Mouse (Mus musculus) hindlimb bud, embryonic 11.5 days (tissue): ENCODE results near the gene Klf9.

Experiments used
- DNase-seq: peaks from one replicate; pipeline ENCODE4 v3.0.0-alpha.2; 2012; ENCODE audit warnings: low read depth, low spot score; ENCODE audit errors: extremely low spot score

The Klf9 gene

DNA sequence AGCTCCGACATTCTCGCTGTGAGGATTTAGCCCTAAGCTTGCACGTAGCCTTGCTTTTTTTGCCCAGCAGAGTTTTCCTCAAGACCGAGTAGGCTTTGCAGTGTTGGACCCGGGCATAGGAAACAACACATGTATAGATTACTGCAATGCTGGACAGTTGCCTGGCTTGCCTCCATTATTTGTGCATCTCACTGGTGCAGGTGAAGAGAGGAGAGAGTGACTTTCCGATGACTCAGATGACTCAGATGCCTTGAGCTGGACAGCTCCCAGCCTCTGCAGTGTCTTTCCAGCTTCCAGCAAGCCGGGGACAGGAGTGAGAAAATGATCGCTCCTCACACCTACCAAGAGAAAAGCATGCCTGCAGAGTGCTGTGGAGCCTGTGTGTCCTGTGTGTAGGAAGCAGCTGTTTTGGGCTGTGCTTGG lies 21.4 kb downstream of the Klf9 start:
- DNase-seq, result no peak

- no peak for DNase-seq
Observed at GRCm38 (mm10) chr19:23162877-23163276, 21.9 kb downstream of the Klf9 start.

GRCm38 (mm10) chr19:23163361-23163760 lies 22.3 kb downstream of the Klf9 start:
- no peak for DNase-seq

DNA sequence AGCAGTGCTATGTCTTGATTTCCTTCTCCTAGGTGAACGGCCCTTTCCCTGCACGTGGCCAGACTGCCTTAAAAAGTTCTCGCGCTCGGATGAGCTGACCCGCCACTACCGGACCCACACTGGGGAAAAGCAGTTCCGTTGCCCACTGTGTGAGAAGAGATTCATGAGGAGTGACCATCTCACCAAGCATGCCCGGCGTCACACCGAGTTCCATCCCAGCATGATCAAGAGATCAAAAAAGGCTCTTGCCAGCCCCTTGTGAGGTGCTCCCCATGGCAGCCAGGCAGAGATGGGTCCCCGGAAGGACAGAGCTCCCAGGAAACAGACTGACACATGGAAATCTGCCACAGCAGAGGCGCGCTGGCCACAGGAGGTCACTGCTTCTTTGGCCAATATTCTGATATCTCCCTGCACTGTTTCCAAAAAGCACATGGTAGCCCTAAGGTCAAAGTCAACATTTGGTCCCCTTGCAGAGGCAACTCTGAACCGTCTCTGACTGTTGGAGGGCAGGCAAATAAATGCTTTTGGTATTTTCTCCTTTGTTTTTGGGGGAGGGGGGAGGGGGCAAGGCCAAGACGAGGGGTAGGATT lies 23.7 kb downstream of the Klf9 start:
- no peak for DNase-seq

GRCm38 (mm10) chr19:23166550-23167284 lies 25.7 kb downstream of the Klf9 start:
- DNase-seq, result no peak

DNA sequence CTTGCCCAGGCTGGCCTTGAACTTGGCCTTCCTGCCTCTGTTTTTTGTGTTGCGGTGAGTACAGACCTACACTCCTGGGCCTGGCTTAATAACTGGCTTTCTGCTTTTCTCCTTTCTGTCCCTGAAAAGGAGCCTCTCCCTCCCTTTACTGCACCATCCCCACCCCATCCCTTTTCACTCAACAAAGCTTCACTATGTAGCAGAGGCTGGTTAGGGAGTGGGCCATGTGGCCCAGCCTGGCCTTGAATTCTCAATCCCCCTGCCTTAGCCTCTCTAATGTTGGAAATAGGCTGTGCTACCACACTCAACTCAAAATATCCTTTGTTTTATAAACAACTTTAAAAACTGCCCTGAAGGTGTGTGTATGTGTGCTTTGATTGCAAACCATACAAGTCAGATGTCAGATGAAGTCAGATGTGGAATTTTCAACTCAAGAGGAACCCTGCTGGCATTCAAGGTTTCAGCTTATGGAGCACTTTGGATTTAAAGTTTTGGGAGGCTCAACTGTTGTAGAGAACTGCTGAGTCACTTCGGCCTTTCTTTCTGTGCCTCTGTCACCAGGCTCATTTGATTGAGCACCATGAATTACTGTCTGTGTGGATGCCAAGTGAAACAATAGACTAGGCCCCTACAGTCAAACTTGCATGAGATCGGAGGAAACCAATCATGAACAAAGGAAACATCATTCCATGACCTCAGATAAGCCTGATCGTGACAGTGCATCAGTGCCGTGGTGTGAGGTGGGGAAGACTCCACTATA lies 28.1 kb downstream of the Klf9 start:
- DNase-seq, result no peak

DNA sequence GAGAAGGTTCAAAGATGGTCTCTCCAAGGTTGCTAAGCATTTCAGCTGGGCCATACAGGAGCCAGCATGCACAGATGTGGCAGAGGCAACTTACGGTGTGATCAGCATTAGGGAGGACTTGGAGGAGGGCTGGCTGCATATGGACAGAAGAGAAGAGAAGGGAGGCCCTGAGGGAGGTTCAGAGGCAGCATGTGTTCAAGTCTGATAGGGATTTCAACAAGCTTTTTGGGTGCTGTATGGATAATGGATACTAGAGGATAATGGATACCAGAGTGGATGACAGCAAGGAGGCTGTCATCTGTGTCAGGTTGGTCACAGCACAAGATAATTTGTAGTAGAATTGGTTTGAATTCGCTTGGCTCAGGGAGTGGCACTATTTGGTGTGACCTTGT lies 28.6 kb downstream of the Klf9 start:
- DNase-seq, result no peak

DNA sequence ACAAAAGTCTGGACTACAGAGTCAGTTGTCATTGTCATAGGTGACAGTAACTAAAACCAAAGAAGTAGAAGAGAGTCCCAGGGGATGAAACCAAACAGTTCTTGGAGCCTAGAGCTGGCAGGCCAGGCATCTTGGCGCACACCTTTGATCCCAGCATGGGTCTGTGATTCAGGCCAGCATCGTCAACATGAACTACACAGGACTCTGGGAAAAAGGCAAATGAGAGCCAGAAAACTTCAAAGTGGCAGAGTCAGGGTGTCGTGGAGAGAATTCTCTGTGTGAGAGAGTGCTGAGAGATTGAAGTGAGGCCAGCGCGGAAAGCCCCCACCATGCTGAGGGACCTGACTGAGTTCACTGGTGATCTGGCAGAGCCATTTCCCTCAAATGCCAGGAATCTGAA lies 29.4 kb downstream of the Klf9 start:
- no peak for DNase-seq

- no peak for DNase-seq
Observed at GRCm38 (mm10) chr19:23171136-23171535, 30.1 kb downstream of the Klf9 start.

GRCm38 (mm10) chr19:23175090-23175489 lies 34.1 kb downstream of the Klf9 start:
- no peak for DNase-seq

DNA sequence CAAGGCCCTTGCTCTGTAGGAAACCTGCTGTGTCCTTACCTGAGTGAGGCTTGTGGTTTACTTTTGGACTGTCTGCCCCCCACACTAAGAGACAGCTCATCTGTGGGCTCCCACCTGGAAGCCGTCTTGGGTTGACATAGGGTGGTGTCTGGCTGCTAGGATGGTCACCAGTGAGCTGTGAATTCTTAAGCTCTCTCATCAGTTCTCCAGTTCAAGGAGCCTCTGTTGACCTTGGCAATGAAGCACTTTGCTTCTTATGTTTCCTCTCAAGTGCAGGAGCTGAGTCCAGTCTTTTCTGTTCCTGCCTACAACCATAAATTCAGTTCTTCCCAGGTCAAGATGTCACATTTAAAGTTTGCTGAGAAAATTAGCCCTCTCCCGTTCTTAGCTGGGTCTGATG lies 34.5 kb downstream of the Klf9 start:
- DNase-seq, result no peak

DNA sequence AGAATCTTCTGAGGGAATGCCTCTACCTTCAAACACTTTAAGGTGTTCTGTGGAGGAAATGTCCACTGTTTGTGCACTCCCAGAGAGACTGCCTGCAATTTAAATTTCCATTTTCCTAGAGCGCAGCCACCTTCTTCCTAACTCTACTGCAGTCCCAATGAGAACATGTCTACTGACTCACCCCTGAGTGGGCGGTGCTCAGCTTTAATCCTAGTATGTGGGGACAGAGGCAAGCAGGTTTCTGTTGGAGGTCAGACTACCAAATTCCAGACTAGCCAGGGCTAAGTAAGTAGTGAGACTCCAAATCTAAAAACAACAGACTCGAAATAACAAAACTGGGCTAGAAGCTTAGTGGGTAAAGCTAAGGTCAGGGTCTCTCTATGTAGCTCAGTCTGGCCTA lies 37.5 kb downstream of the Klf9 start:
- DNase-seq, result no peak

- no peak for DNase-seq
Observed at GRCm38 (mm10) chr19:23183493-23183892, 42.5 kb downstream of the Klf9 start.

DNA sequence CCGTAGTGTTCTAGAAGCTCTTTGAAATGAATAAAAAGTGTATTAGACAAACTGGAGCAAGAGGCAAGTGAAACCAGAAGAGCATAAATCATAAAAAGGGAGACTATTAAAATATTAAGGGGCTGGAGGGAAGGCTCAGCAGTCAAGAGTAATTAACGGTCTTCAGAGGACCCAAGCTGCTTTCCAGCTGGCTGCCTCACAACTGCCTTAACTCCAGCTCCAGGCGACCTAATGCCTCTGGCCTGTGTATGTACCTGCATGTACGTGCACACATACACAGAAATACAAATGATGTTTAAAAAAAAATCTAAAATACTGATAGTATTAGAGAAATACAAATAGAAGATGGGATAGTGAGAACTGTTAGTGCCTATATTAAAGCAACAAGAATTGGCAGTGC lies 43.0 kb downstream of the Klf9 start:
- no peak for DNase-seq

GRCm38 (mm10) chr19:23187732-23188131 lies 46.7 kb downstream of the Klf9 start:
- DNase-seq, result no peak

DNA sequence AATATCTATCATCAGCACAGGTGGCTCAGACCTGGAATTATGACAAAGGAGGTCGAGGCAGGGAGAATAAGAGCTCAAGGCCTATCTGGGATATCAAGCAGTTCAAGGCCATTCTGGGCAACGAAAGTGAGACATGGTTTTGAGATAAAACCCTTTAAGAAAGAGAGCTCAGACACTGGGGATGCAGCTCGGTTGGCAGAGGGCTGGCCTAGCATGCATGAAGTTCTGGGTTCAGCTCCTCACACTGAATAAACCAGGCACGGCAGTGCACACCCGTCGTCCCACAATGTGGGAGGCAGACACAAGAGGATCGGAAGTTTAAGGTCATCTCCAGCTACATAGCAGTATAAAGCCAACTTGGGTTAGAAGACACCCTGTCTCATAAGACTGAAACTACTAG lies 48.0 kb downstream of the Klf9 start:
- no peak for DNase-seq

- DNase-seq, result no peak
Observed at GRCm38 (mm10) chr19:23189744-23190143, 48.7 kb downstream of the Klf9 start.

DNA sequence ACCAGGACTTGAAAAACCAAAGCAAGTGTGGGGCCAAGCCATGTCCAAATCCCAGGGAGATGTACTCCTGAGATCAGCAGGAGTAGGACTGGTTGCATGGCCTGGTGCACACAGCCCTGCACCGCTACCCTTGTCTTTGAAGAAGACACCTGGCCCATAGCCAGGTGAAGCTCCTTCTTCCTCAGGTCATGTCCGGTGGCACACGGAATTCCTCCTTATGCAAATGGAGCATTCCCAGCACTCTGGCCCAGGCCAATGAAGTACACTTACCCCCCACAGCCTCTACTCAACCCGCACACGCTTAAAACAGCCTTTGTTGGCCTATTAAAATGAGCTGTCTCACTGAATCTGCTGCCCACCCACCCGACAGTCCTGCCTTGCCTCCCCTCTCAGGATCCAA lies 50.5 kb downstream of the Klf9 start:
- DNase-seq, result no peak

DNA sequence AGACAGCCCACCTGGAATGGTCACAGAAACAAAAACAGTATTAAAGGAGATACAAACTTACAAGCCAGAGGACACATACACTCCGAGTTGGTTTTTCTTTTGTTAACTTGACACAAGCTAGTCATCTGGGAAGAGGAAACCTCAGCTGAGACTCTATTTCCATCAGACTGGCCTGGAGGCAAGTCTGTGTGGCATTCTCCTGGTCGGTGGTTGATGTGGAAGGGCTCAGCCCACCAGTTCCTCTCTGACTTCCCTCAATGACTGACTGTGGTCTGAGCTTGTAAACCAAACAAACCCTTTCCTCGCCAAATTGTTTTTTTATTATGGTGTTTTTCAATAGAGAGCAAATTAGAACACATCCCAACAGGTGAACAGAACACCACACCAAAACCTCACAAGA lies 52.0 kb downstream of the Klf9 start:
- no peak for DNase-seq

DNA sequence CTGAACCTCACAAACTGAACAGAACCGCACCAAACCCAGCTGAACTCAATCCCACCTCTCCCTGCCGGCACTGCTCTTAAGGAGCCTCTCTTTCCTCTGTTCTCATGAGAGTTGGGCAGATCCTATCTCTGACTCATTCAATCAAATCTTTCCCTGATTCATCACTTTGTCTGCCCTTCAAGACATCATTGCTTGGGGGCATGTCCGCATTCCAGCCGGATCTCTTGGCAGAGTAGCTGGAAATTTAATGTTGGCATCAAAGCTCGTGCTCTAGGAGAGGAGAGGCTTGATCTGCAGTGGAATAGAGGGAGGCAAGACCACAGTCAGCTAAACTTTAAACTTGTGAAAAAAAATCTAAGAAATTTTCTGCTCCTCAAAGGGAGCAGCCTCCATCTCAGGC lies 61.1 kb downstream of the Klf9 start:
- DNase-seq, result no peak

- no peak for DNase-seq
Observed at GRCm38 (mm10) chr19:23203505-23204053, 62.6 kb downstream of the Klf9 start.

- no peak for DNase-seq
Observed at GRCm38 (mm10) chr19:23211325-23211724, 70.3 kb downstream of the Klf9 start.
